Mouse (Mus musculus): ENCODE data around the gene Grid2.

Grid2 gene

DNA sequence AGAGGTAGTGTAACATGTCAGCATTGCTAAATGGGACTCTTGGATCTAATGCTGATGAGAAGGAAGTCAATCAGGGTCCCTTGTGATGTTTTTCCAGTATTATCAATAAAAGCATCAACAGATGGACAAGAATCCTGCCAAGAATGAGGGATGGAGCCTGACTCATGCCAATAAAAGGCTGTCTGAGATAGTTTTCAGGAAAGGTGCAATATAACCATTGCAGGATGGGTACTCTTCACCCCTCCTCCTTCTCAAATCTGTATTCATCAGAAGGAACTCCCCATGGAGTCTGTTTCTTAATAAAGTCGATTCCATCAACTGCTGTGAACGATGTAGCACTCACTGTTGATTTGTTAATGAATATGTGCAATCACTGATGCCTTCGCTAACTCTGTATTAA lies 403.7 kb downstream of the Grid2 start:
- DNase-seq, result no peak

DNA sequence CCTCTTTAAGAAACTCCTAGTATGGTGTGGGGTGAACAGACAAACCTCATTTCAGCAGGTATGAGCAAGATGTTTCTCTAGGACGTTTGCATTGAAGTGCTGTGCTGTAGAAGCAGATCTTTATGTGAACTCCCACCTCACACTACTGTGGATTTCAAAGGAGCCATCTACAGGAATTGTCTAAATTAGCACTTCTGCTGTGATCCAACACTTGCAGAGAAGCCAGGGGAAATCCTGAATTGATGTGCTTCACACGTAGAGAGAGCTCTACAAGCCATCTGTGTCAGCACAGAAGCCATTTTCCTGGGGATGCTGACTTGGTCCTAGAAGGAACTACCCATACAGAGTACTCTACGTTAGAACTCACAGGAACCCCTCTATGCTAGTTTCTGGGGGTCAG lies 430.0 kb downstream of the Grid2 start:
- no peak for DNase-seq

DNA sequence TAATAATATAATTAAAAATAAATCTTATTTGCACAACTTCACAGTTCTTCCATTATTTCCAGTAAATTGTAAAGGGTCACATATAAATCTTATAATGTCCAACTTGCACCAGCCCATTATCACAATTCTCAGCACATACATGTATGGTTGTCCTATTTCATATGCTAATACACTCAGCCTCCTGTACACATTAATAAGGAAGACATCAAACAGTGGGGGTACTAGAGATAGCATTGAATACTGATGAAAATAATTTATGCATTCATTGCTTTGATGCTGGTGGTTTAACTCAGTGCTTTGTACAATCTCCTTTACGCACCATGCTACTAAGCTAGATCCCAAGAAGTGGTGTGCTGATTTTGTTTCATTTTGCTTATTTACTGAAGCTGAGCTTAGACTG lies 446.0 kb downstream of the Grid2 start:
- no peak for DNase-seq

DNA sequence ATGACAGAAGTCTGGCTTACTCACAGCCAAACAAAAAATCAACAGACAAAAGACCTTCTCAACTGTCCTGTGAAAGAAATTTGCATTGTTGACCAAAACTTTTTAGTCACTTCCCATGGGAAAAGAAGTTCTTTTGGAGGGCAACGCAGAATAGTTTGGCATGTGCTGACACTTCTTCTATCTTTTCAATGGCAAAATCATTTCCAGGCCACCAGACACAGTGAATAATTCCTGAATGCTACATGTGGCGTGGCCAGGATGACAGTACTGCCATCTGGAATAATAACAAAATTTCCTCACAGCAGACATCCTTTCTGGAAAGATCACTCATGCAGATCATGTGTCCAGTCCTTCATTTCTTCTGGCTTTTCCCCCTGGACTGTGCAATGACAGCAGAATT lies 478.1 kb downstream of the Grid2 start:
- DNase-seq, result no peak

DNA sequence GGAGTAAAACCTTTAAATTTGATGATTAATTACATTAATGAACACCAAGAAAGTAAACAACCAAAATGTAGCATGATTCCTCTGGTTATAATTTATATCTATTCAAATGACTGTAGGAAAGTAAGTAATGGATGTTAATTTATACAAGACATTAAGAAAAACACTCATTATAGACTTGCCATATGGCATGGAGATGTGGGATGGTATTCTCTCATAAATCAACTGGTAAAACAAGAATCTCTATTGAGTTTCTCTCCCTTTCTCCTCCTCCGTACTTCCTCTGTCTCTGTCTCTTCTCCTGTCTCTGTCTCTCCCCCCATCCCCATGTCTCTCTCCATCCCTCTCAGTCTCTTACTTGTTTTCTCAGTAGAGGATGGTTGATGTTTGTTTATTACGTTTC lies 506.9 kb downstream of the Grid2 start:
- DNase-seq, result no peak

DNA sequence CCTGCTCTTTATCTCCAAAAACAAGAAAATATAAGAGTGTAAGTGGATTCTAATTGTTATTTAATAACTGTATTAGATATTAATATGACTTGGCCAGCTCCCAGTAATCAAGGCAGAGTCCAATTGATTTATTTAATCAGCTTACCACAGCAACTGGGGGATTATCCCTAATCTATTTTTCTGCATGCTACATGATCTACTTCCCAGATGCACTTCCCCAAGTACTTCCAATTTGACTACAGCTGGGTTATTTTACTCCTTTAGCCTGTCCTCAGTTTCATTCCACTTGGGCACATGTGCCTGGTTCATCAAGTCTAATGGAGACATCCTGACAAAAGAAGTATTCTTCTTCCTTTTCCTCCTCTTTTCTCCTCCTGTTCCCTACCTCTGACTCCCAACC lies 539.0 kb downstream of the Grid2 start:
- no peak for DNase-seq

DNA sequence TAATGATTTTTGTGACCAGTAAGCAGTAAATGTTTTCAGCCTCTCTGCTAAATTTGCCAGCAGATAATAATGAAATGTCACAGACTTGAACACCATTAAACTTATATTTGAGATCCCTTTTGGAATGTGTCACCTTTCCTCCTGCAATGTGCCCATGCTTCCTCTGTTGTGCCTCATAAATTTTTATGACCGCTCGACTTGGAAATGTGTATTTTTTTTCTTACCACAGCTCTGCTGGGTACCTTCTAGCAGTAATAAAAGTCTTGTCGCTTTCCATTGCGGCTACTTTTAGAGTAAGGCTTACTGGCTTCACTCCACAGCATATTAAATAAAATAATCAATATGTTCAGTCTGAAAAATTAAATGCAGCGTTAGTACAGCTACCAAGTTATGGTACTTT lies 564.6 kb downstream of the Grid2 start:
- no peak for DNase-seq

DNA sequence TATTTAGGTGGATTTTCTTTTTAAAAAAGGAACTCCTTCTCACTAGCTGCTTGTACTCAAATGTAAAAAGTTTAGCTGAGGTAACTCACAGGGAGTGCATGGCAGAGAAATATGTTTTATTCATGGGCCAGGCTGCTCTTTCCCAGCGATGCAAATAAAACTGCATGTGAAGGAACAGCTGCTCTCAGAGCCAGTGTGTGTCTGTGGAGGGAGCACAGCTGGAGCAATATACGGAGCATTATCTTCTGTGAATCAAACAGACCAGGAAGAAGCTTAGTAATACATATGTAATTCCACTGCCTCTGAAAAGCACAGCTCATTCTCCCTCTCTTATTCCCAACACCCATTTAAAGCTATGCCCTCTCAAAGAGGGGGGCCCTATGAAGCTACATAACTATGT lies 607.0 kb downstream of the Grid2 start:
- peak; percentile 1 to 2 for DNase-seq

DNA sequence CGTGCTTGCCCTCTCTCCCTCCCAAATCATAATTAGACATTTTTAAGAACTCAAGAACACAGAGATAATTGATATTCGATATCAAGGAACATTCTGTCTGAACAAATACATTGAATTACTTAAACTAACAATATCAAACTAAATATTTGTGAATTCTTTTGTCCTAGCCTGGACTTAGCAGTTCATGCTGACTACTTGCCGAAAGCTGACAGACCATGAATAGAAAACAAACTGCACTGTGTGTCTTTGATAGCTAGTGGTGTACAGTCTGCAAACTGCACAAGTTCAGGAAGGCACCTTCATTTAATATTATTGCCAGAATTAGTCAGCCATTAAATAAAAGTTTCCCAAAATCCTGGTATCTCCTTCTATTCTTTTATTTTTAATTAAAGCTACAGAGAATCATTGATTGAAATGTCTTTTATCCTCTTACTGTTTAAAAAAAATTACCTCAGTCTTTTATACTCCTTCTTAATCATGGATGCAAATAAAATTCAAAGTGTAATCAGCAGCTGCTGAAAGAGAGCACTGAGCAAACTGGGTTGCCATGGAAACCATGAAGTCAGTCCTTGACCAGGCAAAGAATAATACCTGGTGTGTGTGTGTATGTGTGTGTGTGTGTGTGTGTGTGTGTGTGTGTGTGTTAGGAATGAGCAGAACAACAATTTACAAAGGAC lies 621.5 kb downstream of the Grid2 start:
- no peak for DNase-seq

DNA sequence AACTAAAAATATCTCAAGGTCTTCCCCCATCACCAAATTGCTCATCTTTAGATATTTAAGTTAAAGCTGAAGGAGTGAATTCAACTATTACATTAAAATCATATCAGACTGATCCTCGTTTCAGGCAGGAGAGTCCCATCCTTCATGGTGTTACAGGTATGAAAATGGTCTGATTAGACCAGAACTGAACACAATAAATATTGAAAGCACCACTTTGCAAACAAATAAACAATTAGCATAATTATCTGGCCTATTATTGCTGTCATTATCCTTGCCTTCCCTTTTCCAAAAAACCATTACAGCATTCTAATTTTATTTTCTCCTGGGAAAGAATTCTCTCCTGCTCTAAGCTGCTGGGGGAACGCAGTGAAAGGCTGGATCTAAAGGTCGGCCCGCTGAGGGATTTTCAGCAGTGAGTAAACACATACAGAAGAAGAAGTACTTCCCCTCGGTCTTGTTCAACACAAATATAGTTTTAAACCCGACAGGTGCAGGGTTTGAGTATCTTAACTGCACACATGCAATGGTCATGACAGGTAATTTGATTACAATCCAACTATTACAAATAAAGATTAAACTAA lies 622.2 kb downstream of the Grid2 start:
- no peak for DNase-seq

DNA sequence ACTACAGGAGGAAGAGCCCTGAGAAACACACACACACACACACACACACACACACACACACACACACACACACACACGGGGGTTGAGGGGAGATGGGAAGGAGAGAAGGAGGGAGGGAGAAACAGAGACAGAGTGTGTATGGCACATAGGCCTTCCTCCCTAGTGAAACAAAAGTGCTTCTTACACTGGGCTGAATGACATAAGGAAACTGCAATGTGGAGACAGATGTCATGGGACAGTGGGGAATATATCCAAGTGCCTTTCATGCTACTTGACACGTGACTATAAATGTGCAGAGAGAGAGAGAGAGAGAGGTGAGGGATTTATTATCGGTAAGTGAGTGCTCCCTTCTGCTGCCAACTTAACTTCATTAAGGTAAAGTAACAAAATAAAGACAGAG lies 639.0 kb downstream of the Grid2 start:
- DNase-seq, result no peak

DNA sequence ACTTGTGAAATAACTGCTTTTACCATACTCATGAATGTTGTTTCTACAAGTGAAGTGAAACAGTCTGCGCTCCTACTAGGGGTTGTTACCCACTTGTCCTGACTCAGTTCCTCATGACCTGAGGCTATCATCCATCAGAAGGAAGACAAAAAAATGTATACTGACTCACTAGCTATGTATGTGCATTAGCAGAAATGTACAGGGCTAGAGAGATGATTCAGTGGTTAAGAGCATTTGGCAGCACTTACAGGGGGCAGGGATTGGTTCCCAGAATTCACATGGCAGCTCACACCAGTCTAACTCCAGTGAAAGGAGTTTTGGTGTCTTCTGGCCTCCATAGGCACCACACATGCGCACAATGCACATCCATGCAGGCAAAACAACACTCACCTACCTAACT lies 642.5 kb downstream of the Grid2 start:
- DNase-seq, result no peak

DNA sequence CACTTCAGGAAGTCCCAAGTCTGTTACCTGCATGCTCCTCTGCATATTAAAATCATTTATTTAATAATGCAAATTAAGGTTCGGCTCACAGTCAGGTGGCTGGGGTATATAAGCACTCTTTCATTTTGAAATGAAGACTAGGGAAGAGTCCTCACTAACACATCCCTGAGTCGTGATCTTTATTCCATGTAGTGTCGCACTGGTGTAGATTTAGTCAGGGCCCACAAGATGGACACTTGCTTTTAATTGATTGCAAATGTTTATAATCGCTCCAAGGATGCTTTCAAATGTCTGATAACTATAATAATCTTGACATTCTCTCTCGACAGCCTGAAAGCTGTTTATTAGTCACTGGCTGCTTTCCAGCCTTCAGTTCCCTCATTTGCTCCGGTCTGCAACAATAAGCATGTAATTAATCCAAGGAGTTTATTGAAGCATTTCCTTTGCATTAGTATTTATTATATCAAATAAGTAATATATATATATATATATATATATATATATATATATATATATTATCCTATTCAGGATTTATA lies 661.4 kb downstream of the Grid2 start:
- DNase-seq, result no peak

DNA sequence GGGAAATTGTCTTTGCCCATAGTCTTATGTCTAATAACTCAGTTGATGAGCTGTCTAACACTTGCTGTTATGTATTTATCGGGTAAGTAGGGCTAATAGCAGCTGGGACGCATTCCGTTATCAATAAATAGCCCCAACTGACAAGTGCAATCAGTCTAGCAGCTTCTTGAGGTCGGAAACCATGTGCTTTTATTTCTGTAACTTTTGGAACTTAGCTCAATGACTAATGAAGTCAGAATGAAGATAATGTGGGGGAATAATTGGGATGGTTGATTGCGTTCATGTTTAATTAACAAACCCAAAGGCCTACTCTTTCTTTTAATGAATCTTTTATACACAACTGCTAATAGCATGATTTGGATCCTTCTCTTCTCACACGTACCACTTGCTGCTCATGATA lies 666.3 kb downstream of the Grid2 start:
- DNase-seq, result no peak

DNA sequence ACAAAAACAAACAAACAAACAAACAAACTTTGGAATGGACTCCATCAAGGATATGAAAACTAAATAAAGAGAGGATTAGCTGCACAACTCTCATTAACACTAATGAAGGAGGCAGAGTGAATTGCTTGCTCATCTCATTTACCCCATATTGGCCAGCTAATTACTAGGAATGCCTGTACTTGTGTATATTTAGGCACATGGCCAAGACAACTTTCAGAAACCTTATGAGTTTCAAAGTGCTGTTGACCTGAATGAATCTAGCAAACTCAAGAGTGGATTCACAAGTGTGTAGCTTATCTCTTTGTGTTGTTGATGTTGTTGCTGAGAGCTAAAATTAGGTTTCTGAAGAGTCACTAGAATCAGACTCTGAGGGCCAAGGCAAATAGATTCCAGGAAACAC lies 675.5 kb downstream of the Grid2 start:
- no peak for DNase-seq

DNA sequence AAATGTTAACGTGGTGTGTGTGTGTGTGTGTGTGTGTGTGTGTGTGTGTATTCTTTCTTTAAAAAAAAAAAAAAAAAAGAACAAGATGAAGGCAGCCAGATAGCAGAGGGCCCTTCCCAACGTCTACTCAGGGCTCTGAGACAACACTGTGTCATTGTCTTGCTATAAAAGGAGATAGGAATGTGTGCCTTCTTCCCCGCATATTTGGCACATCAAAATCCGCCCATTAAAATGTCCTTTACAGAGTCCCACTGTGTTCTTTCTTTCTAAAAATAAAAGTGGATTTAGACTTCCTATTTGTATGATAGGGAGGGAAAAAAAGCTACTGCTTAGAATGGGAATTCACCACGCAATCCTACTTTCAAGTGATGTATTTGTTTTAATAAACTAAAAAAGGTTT lies 691.0 kb downstream of the Grid2 start:
- DNase-seq, result no peak

DNA sequence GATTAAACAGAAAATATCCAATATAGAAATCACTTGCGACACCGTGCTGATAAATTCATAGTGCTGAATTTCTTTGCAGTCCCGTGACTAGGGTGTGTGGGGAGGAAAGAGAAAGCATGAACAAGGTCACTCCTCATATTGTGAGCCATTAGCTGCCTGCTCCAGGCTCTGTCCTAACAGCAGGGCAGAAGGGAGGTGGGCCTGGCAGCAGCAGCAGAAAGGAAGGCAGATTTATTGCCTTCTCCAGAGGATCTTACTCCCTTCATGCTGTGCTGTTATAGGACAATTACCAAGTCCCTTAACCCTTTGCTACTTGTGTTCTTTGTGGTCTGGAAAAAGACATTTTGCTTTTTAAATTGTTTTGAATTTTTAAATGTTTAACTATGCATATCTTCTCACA lies 708.1 kb downstream of the Grid2 start:
- peak; percentile 2 to 3 for DNase-seq

DNA sequence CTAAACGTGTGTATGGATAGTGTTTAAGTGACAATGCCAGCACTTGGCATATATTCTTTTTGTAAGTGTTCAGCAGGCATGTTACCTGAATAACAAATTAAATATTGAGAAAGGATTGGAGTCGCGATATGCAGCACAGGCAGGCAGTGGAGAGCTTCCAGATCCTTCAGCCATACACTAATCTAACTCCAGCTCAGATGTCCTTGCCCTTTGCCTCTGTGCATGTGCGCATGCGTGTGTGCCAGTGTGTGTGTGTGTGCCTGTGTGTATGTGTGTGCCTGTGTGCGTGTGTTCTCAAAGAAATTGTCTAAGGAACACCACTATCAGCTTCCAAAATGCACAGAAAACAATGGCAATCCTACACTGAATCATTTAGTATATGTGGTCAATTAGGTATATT lies 708.6 kb downstream of the Grid2 start:
- peak; percentile 1 for DNase-seq

DNA sequence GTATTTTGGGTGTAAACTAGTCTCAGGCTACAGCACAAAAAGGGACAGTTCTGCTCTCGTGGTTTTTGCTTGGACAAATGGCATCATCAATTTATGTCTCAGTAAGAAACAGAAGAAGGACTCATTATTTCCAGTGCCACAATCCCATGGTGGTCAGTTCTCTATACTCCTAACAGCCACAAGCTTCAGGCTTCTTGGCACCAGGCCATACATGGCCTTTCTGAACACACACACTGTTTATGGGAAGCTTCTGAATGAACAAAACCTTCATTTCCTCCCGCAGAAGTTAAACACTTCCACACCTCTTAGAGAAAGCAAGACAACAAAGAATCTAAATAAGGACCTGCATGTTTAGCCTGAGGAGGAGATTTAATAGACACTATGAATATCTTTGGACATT lies 709.1 kb downstream of the Grid2 start:
- peak; percentile 4 to 8 for DNase-seq

DNA sequence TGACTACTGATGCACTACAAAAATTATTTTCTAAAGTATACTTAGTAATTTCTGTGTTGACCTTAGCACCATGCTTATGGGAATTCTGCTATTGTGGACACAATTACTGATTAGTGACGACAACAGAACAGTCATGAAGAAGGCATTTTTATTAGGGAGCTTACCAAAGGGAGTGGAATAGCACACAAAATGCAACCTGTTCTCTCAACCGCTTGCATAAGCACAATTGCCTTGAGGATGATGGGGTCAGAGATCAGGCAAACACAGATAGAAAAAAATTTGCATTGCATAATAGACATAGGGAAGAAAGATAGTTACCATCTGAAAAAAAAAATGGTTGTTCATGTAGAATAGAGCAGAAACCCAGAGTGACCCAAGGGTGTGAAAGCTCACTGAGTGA lies 790.4 kb downstream of the Grid2 start:
- DNase-seq, result no peak

DNA sequence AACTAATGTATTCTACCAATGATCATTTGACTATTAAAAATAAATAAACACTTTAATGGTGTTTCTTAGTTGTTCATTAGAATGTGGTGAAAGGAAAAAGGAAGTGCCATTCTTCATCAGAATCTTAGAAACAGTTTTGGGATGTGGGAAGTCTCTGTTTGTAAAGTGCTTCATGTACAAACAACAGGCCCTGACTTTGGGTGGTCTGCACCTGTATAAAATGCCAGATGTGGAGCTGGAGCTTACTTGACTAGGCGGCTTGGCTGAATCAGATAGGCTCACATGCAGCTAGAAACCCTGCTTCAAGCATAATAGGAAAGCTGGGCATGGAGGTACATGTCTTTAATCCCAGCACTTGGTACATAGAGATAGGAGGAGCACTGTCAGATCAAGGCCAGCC lies 791.1 kb downstream of the Grid2 start:
- no peak for DNase-seq

DNA sequence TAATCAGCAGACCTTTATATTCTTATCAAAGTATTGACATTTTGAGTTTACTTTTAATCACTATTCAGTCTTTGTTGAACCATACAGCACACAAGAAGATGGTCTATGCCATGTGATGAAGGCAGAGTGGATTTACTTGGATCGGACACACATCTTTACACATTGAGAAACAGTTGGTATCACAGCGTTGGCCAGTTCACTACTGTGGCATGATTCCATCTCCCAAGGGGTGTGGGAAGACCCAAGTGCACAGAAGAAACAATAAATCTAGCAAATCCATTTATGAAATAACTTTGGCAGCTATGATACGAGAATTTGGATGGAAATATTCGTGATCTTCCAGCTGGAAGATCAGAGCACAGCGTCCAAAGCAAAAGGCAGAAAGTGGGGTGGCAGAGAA lies 792.3 kb downstream of the Grid2 start:
- DNase-seq, result no peak

DNA sequence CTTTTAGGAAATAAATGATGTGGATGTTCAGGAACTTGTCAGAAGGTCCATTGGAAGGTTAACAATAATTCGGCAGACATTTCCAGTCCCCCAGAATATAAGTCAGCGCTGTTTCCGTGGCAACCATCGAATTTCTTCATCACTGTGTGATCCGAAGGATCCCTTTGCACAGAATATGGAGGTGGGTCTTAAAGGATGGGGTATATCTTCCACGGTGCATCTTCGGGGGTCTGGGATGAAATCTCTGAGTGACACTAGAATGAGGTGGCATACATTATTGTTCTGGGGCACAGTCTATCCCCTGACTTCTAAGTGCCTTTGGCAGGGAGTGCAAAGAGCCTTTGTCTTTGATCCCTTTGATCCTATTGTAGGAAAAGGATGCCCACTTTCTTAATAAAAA lies 808.2 kb downstream of the Grid2 start:
- no peak for DNase-seq

DNA sequence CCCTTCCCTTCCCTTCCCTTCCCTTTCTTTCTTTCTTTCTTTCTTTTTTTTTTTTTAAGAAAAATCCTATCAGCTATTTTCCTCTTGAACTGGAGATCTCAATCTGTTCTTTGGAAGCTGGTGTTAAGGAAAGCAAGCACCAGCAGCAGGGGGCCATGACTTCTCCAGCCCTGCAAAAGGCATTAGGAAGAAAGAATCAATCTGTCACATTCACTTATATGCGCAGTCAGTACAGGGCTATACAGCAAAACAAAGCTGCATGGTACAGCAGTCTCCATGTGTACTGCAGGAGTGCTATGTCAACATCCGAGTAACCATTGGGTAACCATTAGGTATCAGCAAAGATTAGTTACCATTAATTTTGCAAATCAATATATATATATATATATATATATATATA lies 809.0 kb downstream of the Grid2 start:
- no peak for DNase-seq

DNA sequence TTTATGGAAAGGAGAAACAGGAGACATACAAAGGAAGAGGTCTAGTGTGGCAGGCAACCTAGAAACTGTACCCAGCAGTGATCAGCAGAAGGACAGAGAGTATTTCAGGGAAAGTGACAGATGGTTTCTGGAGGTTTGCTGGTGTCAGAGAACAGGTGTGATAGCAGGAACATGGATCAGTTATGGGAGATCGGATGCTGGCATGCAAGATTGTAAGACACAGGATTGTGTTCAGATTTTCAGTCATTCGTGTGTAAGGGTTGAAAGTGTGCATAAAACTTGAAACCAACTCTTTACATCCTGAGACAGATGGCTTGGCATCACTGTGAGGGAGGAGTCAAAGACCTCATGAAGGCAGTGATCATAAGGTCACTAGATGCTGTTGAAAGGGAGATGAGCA lies 817.7 kb downstream of the Grid2 start:
- DNase-seq, result no peak

All from kidney, postnatal 4 days (tissue).